Mouse (Mus musculus) cerebellum, adult 2 months (tissue): ENCODE measurements around the gene Asic5.

Experiments
- CTCF ChIP-seq: fragments of 200-500 bp; IDR thresholded peaks from 2 replicates; pipeline ENCODE4 v1.5.1; 2011; ENCODE audit warnings: low read depth, mild to moderate bottlenecking, control low read depth, low read length, moderate library complexity, borderline replicate concordance; ENCODE audit not compliant: insufficient read depth
- POLR2A ChIP-seq: fragments of 200-500 bp; IDR thresholded peaks from 2 replicates; pipeline ENCODE4 v1.6.1; 2011; ENCODE audit warnings: low read length, control low read depth, borderline replicate concordance; ENCODE audit not compliant: insufficient read depth

GRCm38 (mm10) chr3:82043676-82044075 lies 61.6 kb downstream of the Asic5 start:
- TF ChIP-seq POLR2A (no peak), CTCF (no peak)
